Comparison of ENCODE assay signal across 18 mouse cellular contexts in genomic region chr11:25600030-25600429, GRCm38 (mm10).
"Had no signal": no experiment of that assay in that cellular context is flagged by ENCODE, and none has a peak within 500 bp of the region (broad histone marks: within the 10 kb centered on the region; RNA-seq: fewer than 3 reads in every experiment).

No protein-coding gene starts in this region.

- H3K27ac ChIP-seq: liver, embryonic 14.5 days; midbrain, embryonic 15.5 days; stomach, embryonic 15.5 days; stomach, postnatal 0 days had no signal

- H3K27me3 ChIP-seq: midbrain, embryonic 15.5 days; stomach, embryonic 15.5 days had no signal

- H3K36me3 ChIP-seq: midbrain, embryonic 15.5 days; stomach, embryonic 15.5 days had no signal

- H3K9ac ChIP-seq: liver, embryonic 14.5 days; lung, embryonic 14.5 days; midbrain, embryonic 15.5 days; stomach, embryonic 15.5 days had no signal

- H3K4me3 ChIP-seq: midbrain, embryonic 15.5 days; myocyte; stomach, embryonic 15.5 days had no signal

- H3K4me1 ChIP-seq: midbrain, embryonic 15.5 days; stomach, embryonic 15.5 days had no signal

- H3K9me3 ChIP-seq: midbrain, embryonic 15.5 days; stomach, embryonic 15.5 days had no signal

- ATAC-seq: midbrain, embryonic 15.5 days had no signal

- H3K4me2 ChIP-seq: lung, embryonic 14.5 days; midbrain, embryonic 11.5 days; midbrain, embryonic 15.5 days; stomach, embryonic 15.5 days had no signal

- DNase-seq: lung, adult 18-20 months; lung, embryonic 14.5 days; lung, postnatal 10 days; lung, postnatal 4 days; retina, postnatal 1 day; right cerebral cortex, adult 18-20 months; right cerebral cortex, postnatal 25 days; right cerebral cortex, postnatal 4 days; spleen, adult 18-20 months; thymus, adult 2 months; thymus, postnatal 25 days; thymus, postnatal 4 days had no signal
